Mouse (Mus musculus): Measurements from ENCODE around the gene Tubb4b. TPM values are rescaled to one million over a fixed set of nuclear protein-coding genes. Genes with fewer than 3 reads are reported as not detected.

The Tubb4b gene
- total and polyA plus RNA-seq, 2 experiments from 2014 or later = 244 to 665 TPM

GRCm38 (mm10) chr2:25172629-25173028, 51.9 kb downstream of the Tubb4b start:
- Histone ChIP-seq H3K27ac (ENCODE audit: low read depth) (no peak overlapping the region), H3K9ac (replicated peaks; ENCODE audit: low read depth, low read length) (no peak overlapping the region), H3K27me3 (ENCODE audit: control insufficient read depth, insufficient read depth, low read length) (no peaks in the 10 kb centered on the region), H3K4me1 (ENCODE audit: control insufficient read depth, insufficient read depth) (peaks cover 29% of the 10 kb centered on the region), H3K4me2 (ENCODE audit: low read depth, low read length) (no peak overlapping the region), H3K9me3 (replicated peaks; ENCODE audit: control insufficient read depth, low read length) (no peaks in the 10 kb centered on the region), H3K4me3 (ENCODE audit: low read depth, low read length) (no peak overlapping the region), H3K36me3 (replicated peaks; ENCODE audit: control insufficient read depth, insufficient read depth, low read length) (no peaks in the 10 kb centered on the region)
- DNase-seq (ENCODE audit: low spot score) (no peak), ATAC-seq (ENCODE audit: insufficient read depth, low read depth) (no peak)
- 67% methylated on average over 8 of the region's 8 CpGs for WGBS
- TF ChIP-seq EP300 (IDR thresholded peaks at IDR 0.05; ENCODE audit: low read depth) (no peak), CTCF (IDR thresholded peaks at IDR 0.05; ENCODE audit: low read depth) (no peak)

Other genes with a start within 250 kb of the Tubb4b start
Only the 30 nearest of the 33 such genes appear.
- 68.3 and 86.7 TPM in 2 replicates for gene Nsmf, start 170.3 kb downstream of the Tubb4b start, total RNA-seq (2014; rRNA removed; ENCODE audit: low replicate concordance)
- gene Nsmf, start 170.3 kb downstream of the Tubb4b start, polyA plus RNA-seq (2015; fragmentation: Nextera tagmentation; extraction: Ambion mirVana) = 33.5 and 36.0 TPM in 2 replicates
- gene Entpd8, start 144.4 kb downstream of the Tubb4b start, total RNA-seq (2014; rRNA removed; ENCODE audit: low replicate concordance) = not detected in 2 replicates
- gene Entpd8, start 144.4 kb downstream of the Tubb4b start, polyA plus RNA-seq (2015; fragmentation: Nextera tagmentation; extraction: Ambion mirVana) = not detected in 2 replicates
- gene Noxa1, start 129.6 kb downstream of the Tubb4b start, total RNA-seq (2014; rRNA removed; ENCODE audit: low replicate concordance) = not detected in 2 replicates
- not detected in 2 replicates for gene Noxa1, start 129.6 kb downstream of the Tubb4b start, polyA plus RNA-seq (2015; fragmentation: Nextera tagmentation; extraction: Ambion mirVana)
- gene Nrarp, start 43.9 kb downstream of the Tubb4b start, total RNA-seq (2014; rRNA removed; ENCODE audit: low replicate concordance) = 34.1 and 38.1 TPM in 2 replicates
- 8.8 and 9.6 TPM in 2 replicates for gene Nrarp, start 43.9 kb downstream of the Tubb4b start, polyA plus RNA-seq (2015; fragmentation: Nextera tagmentation; extraction: Ambion mirVana)
- 4.9 and 8.6 TPM in 2 replicates for gene Tor4a, start 27.8 kb downstream of the Tubb4b start, total RNA-seq (2014; rRNA removed; ENCODE audit: low replicate concordance)
- gene Tor4a, start 27.8 kb downstream of the Tubb4b start, polyA plus RNA-seq (2015; fragmentation: Nextera tagmentation; extraction: Ambion mirVana) = 4.4 and 5.2 TPM in 2 replicates
- gene Nelfb, start 13.2 kb downstream of the Tubb4b start, total RNA-seq (2014; rRNA removed; ENCODE audit: low replicate concordance) = 49.0 and 63.7 TPM in 2 replicates
- gene Nelfb, start 13.2 kb downstream of the Tubb4b start, polyA plus RNA-seq (2015; fragmentation: Nextera tagmentation; extraction: Ambion mirVana) = 38.4 and 41.9 TPM in 2 replicates
- gene Stpg3, start 10.1 kb downstream of the Tubb4b start, total RNA-seq (2014; rRNA removed; ENCODE audit: low replicate concordance) = not detected in 2 replicates
- not detected in 2 replicates for gene Stpg3, start 10.1 kb downstream of the Tubb4b start, polyA plus RNA-seq (2015; fragmentation: Nextera tagmentation; extraction: Ambion mirVana)
- gene Fam166a, start 6.0 kb downstream of the Tubb4b start, total RNA-seq (2014; rRNA removed; ENCODE audit: low replicate concordance) = not detected in 2 replicates
- gene Fam166a, start 6.0 kb downstream of the Tubb4b start, polyA plus RNA-seq (2015; fragmentation: Nextera tagmentation; extraction: Ambion mirVana) = 0.33 TPM in 1 of 2 replicates, not detected in the other
- not detected in 2 replicates for gene Slc34a3, start 9.7 kb upstream of the Tubb4b start, total RNA-seq (2014; rRNA removed; ENCODE audit: low replicate concordance)
- gene Slc34a3, start 9.7 kb upstream of the Tubb4b start, polyA plus RNA-seq (2015; fragmentation: Nextera tagmentation; extraction: Ambion mirVana) = not detected in 2 replicates
- not detected in 2 replicates for gene Rnf224, start 12.1 kb upstream of the Tubb4b start, total RNA-seq (2014; rRNA removed; ENCODE audit: low replicate concordance)
- not detected in 2 replicates for gene Rnf224, start 12.1 kb upstream of the Tubb4b start, polyA plus RNA-seq (2015; fragmentation: Nextera tagmentation; extraction: Ambion mirVana)
- gene Rnf208, start 17.6 kb upstream of the Tubb4b start, total RNA-seq (2014; rRNA removed; ENCODE audit: low replicate concordance) = 2.4 and 4.1 TPM in 2 replicates
- 0.92 and 1.1 TPM in 2 replicates for gene Rnf208, start 17.6 kb upstream of the Tubb4b start, polyA plus RNA-seq (2015; fragmentation: Nextera tagmentation; extraction: Ambion mirVana)
- gene Cysrt1, start 17.8 kb upstream of the Tubb4b start, total RNA-seq (2014; rRNA removed; ENCODE audit: low replicate concordance) = not detected in 2 replicates
- not detected in 2 replicates for gene Cysrt1, start 17.8 kb upstream of the Tubb4b start, polyA plus RNA-seq (2015; fragmentation: Nextera tagmentation; extraction: Ambion mirVana)
- 4.8 and 6.9 TPM in 2 replicates for gene AL732309.1, start 22.2 kb upstream of the Tubb4b start, total RNA-seq (2014; rRNA removed; ENCODE audit: low replicate concordance)
- 0.97 and 1.6 TPM in 2 replicates for gene AL732309.1, start 22.2 kb upstream of the Tubb4b start, polyA plus RNA-seq (2015; fragmentation: Nextera tagmentation; extraction: Ambion mirVana)
- 35.3 and 42.0 TPM in 2 replicates for gene Tmem203, start 30.7 kb upstream of the Tubb4b start, total RNA-seq (2014; rRNA removed; ENCODE audit: low replicate concordance)
- gene Tmem203, start 30.7 kb upstream of the Tubb4b start, polyA plus RNA-seq (2015; fragmentation: Nextera tagmentation; extraction: Ambion mirVana) = 25.6 and 26.5 TPM in 2 replicates
- 5.2 and 5.4 TPM in 2 replicates for gene Tprn, start 37.9 kb upstream of the Tubb4b start, total RNA-seq (2014; rRNA removed; ENCODE audit: low replicate concordance)
- 3.6 and 3.7 TPM in 2 replicates for gene Tprn, start 37.9 kb upstream of the Tubb4b start, polyA plus RNA-seq (2015; fragmentation: Nextera tagmentation; extraction: Ambion mirVana)
- 58.9 and 110 TPM in 2 replicates for gene Ssna1, start 47.7 kb upstream of the Tubb4b start, total RNA-seq (2014; rRNA removed; ENCODE audit: low replicate concordance)
- 111 and 117 TPM in 2 replicates for gene Ssna1, start 47.7 kb upstream of the Tubb4b start, polyA plus RNA-seq (2015; fragmentation: Nextera tagmentation; extraction: Ambion mirVana)
- gene Anapc2, start 47.8 kb upstream of the Tubb4b start, total RNA-seq (2014; rRNA removed; ENCODE audit: low replicate concordance) = 31.4 and 48.6 TPM in 2 replicates
- gene Anapc2, start 47.8 kb upstream of the Tubb4b start, polyA plus RNA-seq (2015; fragmentation: Nextera tagmentation; extraction: Ambion mirVana) = 41.0 and 46.5 TPM in 2 replicates
- gene Tmem210, start 63.4 kb upstream of the Tubb4b start, total RNA-seq (2014; rRNA removed; ENCODE audit: low replicate concordance) = not detected in 2 replicates
- not detected in 2 replicates for gene Tmem210, start 63.4 kb upstream of the Tubb4b start, polyA plus RNA-seq (2015; fragmentation: Nextera tagmentation; extraction: Ambion mirVana)
- gene Lrrc26, start 65.2 kb upstream of the Tubb4b start, total RNA-seq (2014; rRNA removed; ENCODE audit: low replicate concordance) = not detected in 2 replicates
- gene Lrrc26, start 65.2 kb upstream of the Tubb4b start, polyA plus RNA-seq (2015; fragmentation: Nextera tagmentation; extraction: Ambion mirVana) = 1.2 TPM in 1 of 2 replicates, not detected in the other
- 0.46 TPM in 1 of 2 replicates, not detected in the other for gene Grin1, start 94.5 kb upstream of the Tubb4b start, total RNA-seq (2014; rRNA removed; ENCODE audit: low replicate concordance)
- not detected in 2 replicates for gene Grin1, start 94.5 kb upstream of the Tubb4b start, polyA plus RNA-seq (2015; fragmentation: Nextera tagmentation; extraction: Ambion mirVana)
- gene Man1b1, start 107.6 kb upstream of the Tubb4b start, total RNA-seq (2014; rRNA removed; ENCODE audit: low replicate concordance) = 20.1 and 41.2 TPM in 2 replicates
- 18.8 and 19.5 TPM in 2 replicates for gene Man1b1, start 107.6 kb upstream of the Tubb4b start, polyA plus RNA-seq (2015; fragmentation: Nextera tagmentation; extraction: Ambion mirVana)
- 9.0 and 13.2 TPM in 2 replicates for gene Dpp7, start 131.7 kb upstream of the Tubb4b start, total RNA-seq (2014; rRNA removed; ENCODE audit: low replicate concordance)
- 4.3 and 4.6 TPM in 2 replicates for gene Dpp7, start 131.7 kb upstream of the Tubb4b start, polyA plus RNA-seq (2015; fragmentation: Nextera tagmentation; extraction: Ambion mirVana)
- gene Uap1l1, start 141.0 kb upstream of the Tubb4b start, total RNA-seq (2014; rRNA removed; ENCODE audit: low replicate concordance) = 1.3 and 10.9 TPM in 2 replicates
- gene Uap1l1, start 141.0 kb upstream of the Tubb4b start, polyA plus RNA-seq (2015; fragmentation: Nextera tagmentation; extraction: Ambion mirVana) = 13.0 and 14.3 TPM in 2 replicates
- gene Sapcd2, start 147.6 kb upstream of the Tubb4b start, total RNA-seq (2014; rRNA removed; ENCODE audit: low replicate concordance) = 14.0 and 26.1 TPM in 2 replicates
- 5.6 and 6.4 TPM in 2 replicates for gene Sapcd2, start 147.6 kb upstream of the Tubb4b start, polyA plus RNA-seq (2015; fragmentation: Nextera tagmentation; extraction: Ambion mirVana)
- gene Entpd2, start 171.2 kb upstream of the Tubb4b start, total RNA-seq (2014; rRNA removed; ENCODE audit: low replicate concordance) = 7.9 and 44.8 TPM in 2 replicates
- 3.5 and 4.2 TPM in 2 replicates for gene Entpd2, start 171.2 kb upstream of the Tubb4b start, polyA plus RNA-seq (2015; fragmentation: Nextera tagmentation; extraction: Ambion mirVana)
- 43.0 and 49.7 TPM in 2 replicates for gene Npdc1, start 174.6 kb upstream of the Tubb4b start, total RNA-seq (2014; rRNA removed; ENCODE audit: low replicate concordance)
- 21.0 and 24.5 TPM in 2 replicates for gene Npdc1, start 174.6 kb upstream of the Tubb4b start, polyA plus RNA-seq (2015; fragmentation: Nextera tagmentation; extraction: Ambion mirVana)
- gene Fut7, start 198.6 kb upstream of the Tubb4b start, total RNA-seq (2014; rRNA removed; ENCODE audit: low replicate concordance) = not detected in 2 replicates
- not detected in 2 replicates for gene Fut7, start 198.6 kb upstream of the Tubb4b start, polyA plus RNA-seq (2015; fragmentation: Nextera tagmentation; extraction: Ambion mirVana)
- 27.6 and 32.0 TPM in 2 replicates for gene Abca2, start 204.0 kb upstream of the Tubb4b start, total RNA-seq (2014; rRNA removed; ENCODE audit: low replicate concordance)
- 2.4 and 3.6 TPM in 2 replicates for gene Abca2, start 204.0 kb upstream of the Tubb4b start, polyA plus RNA-seq (2015; fragmentation: Nextera tagmentation; extraction: Ambion mirVana)
- 2.4 and 4.5 TPM in 2 replicates for gene Clic3, start 232.1 kb upstream of the Tubb4b start, total RNA-seq (2014; rRNA removed; ENCODE audit: low replicate concordance)
- 6.5 and 7.4 TPM in 2 replicates for gene Clic3, start 232.1 kb upstream of the Tubb4b start, polyA plus RNA-seq (2015; fragmentation: Nextera tagmentation; extraction: Ambion mirVana)
- 71.9 and 90.7 TPM in 2 replicates for gene Paxx, start 236.4 kb upstream of the Tubb4b start, total RNA-seq (2014; rRNA removed; ENCODE audit: low replicate concordance)
- gene Paxx, start 236.4 kb upstream of the Tubb4b start, polyA plus RNA-seq (2015; fragmentation: Nextera tagmentation; extraction: Ambion mirVana) = 42.7 and 45.5 TPM in 2 replicates

Data from heart, postnatal 0 days (tissue).